In genomic region chr1:106102537-106102936, GRCm38 (mm10) we compare ENCODE assay signal across 15 mouse cellular contexts.
"Had no signal": no experiment of that assay in that cellular context is flagged by ENCODE, and none has a peak within 500 bp of the region (broad histone marks: within the 10 kb centered on the region; RNA-seq: fewer than 3 reads in every experiment).

No protein-coding gene starts in this region.

- H3K4me3 ChIP-seq: layer of hippocampus, adult 2 months; left cerebral cortex, adult 2 months; liver, embryonic 13.5 days had no signal

- H3K9ac ChIP-seq: liver, embryonic 13.5 days had no signal

- H3K36me3 ChIP-seq: liver, embryonic 13.5 days had no signal

- ATAC-seq: intestine, postnatal 0 days had no signal

- H3K4me1 ChIP-seq: liver, embryonic 13.5 days had no signal

- H3K9me3 ChIP-seq: liver, embryonic 13.5 days had no signal

- H3K27ac ChIP-seq: layer of hippocampus, adult 2 months; left cerebral cortex, adult 2 months; liver, embryonic 13.5 days had no signal

- DNase-seq: layer of hippocampus, adult 9-11 months; layer of hippocampus, postnatal 36 days; liver, embryonic 13.5 days; lung, adult 2 months; lung, postnatal 14 days; lung, postnatal 4 days; midbrain, embryonic 14.5 days; right cerebral cortex, postnatal 25 days; spleen, adult 18-20 months; thymus, adult 18-20 months; thymus, postnatal 36 days had no signal

- H3K4me2 ChIP-seq: liver, embryonic 13.5 days; midbrain, embryonic 11.5 days had no signal

- H3K27me3 ChIP-seq: liver, embryonic 13.5 days had no signal
